Mouse (Mus musculus): Measurements from ENCODE around the gene Ip6k1.

- TF ChIP-seq EP300 (IDR thresholded peaks at IDR 0.05; ENCODE audit: low read depth) (no peak), CTCF (IDR thresholded peaks at IDR 0.05; ENCODE audit: low read depth) (no peak)
Measured at GRCm38 (mm10) chr9:108032126-108032525, 29.8 kb downstream of the Ip6k1 start.
